Mouse (Mus musculus) ES-E14 (cell line): ENCODE results near the gene Zfand4. TPM values are rescaled to one million over a fixed set of nuclear protein-coding genes. Genes with fewer than 3 reads are reported as not detected.

Experiments used
- DNase-seq: peaks from one replicate; pipeline ENCODE4 v3.0.0-alpha.2; 2013; ENCODE audit warnings: low read depth, low spot score
- H3K27ac ChIP-seq: 2 replicates; pipeline ENCODE4 v1.5.1; 2012; ENCODE audit warnings: low read depth, mild to moderate bottlenecking, low read length, moderate library complexity, mixed read lengths; ENCODE audit not compliant: poor library complexity, insufficient read depth, severe bottlenecking
- H3K36me3 ChIP-seq: 2 replicates; pipeline ENCODE4 v1.6.1; 2012; ENCODE audit warnings: mild to moderate bottlenecking, low read length, moderate library complexity, mixed read lengths; ENCODE audit not compliant: control insufficient read depth, poor library complexity, insufficient read depth, severe bottlenecking
- H3K4me1 ChIP-seq, 2 experiments: fragments of 150-350 bp in 1 of 2; sonication (generic) in 1 of 2; 2 replicates each; pipeline ENCODE4 v1.6.1; 2012; ENCODE audit warnings: low read length in 2 of 2, mild to moderate bottlenecking in 1 of 2, mixed read lengths in 1 of 2; ENCODE audit not compliant: control insufficient read depth in 2 of 2, insufficient read depth in 2 of 2, poor library complexity in 1 of 2
- H3K4me3 ChIP-seq, 2 experiments: fragments of 150-350 bp in 1 of 2; sonication (generic) in 1 of 2; 2 replicates each; pipeline ENCODE4 v1.5.1; 2012; ENCODE audit warnings: low read length in 2 of 2, low read depth in 1 of 2, mild to moderate bottlenecking in 1 of 2, mixed read lengths in 1 of 2; ENCODE audit not compliant: insufficient read depth in 1 of 2, poor library complexity in 1 of 2, severe bottlenecking in 1 of 2
- H3K9ac ChIP-seq: 2 replicates; pipeline ENCODE4 v1.6.1; 2012; ENCODE audit warnings: low read depth, mild to moderate bottlenecking, low read length, mixed read lengths; ENCODE audit not compliant: poor library complexity, insufficient read depth, severe bottlenecking
- H3K9me3 ChIP-seq: fragments of 150-350 bp; sonication (generic); 2 replicates; pipeline ENCODE4 v1.6.1; 2012; ENCODE audit warnings: low read depth, mild to moderate bottlenecking, low read length; ENCODE audit not compliant: control insufficient read depth, insufficient read depth
- CHD2 ChIP-seq: IDR thresholded peaks from 2 replicates; pipeline ENCODE4 v1.6.1; 2014; ENCODE audit warnings: mild to moderate bottlenecking, low read depth, low read length, inconsistent platforms
- HCFC1 ChIP-seq: IDR thresholded peaks from 2 replicates; pipeline ENCODE4 v1.6.1; 2012; ENCODE audit warnings: low read length, inconsistent platforms, borderline replicate concordance; ENCODE audit not compliant: insufficient read depth
- MAFK ChIP-seq: IDR thresholded peaks from 2 replicates; pipeline ENCODE4 v1.6.1; 2014; ENCODE audit warnings: mild to moderate bottlenecking, low read depth, low read length, inconsistent platforms; ENCODE audit not compliant: insufficient read depth
- ZC3H11A ChIP-seq: IDR thresholded peaks from 2 replicates; pipeline ENCODE4 v1.6.1; 2012; ENCODE audit warnings: low read depth, mild to moderate bottlenecking, inconsistent platforms, low read length, borderline replicate concordance
- ZNF384 ChIP-seq: IDR thresholded peaks from 2 replicates; pipeline ENCODE4 v1.6.1; 2012; ENCODE audit warnings: low read depth, low read length, inconsistent platforms
- in situ Hi-C, 2 experiments: fragments of 600-800 bp; cut with MboI; formaldehyde crosslinking; loops; one replicate each; pipeline ENCODE4 v1.15.1; 2025; ENCODE audit warnings: low sequenced_read_pairs in 2 of 2, inconsistent platforms in 1 of 2; ENCODE audit not compliant: unreplicated experiment in 2 of 2
- total RNA-seq: library from RNA; depleted of rRNA; stranded (reverse); fragments of 300-350 nt; gene quantifications from 2 replicates; pipeline ENCODE4 v1.2.3, GENCODE M21; 2012

The Zfand4 gene
- total RNA-seq, 1 experiment, result 1.2 TPM

- no peaks in the 10 kb centered on the region for H3K36me3 ChIP-seq
- TF ChIP-seq CHD2 (no peak), HCFC1 (no peak), ZC3H11A (no peak), ZNF384 (no peak), MAFK (no peak)
- no peak for DNase-seq
- H3K4me1 ChIP-seq, result peaks cover 0 to 3% of the 10 kb centered on the region in 2 experiments; a peak in 1 of 4 replicates
- no peaks in the 10 kb centered on the region for H3K9me3 ChIP-seq
- H3K27ac ChIP-seq, result no peak overlapping the region
- in situ Hi-C loops, result loop anchor here (25.0 kb wide), 1 partner anchor 276 kb away; the partner anchor contains the start of genes Gm5580 (in 2 of the 2) and Olfr214 (in 2 of the 2)
- no peak overlapping the region for H3K9ac ChIP-seq
- H3K4me3 ChIP-seq, result no peak overlapping the region
Observed at GRCm38 (mm10) chr6:116286321-116286720, 22.3 kb downstream of the Zfand4 start.

DNA sequence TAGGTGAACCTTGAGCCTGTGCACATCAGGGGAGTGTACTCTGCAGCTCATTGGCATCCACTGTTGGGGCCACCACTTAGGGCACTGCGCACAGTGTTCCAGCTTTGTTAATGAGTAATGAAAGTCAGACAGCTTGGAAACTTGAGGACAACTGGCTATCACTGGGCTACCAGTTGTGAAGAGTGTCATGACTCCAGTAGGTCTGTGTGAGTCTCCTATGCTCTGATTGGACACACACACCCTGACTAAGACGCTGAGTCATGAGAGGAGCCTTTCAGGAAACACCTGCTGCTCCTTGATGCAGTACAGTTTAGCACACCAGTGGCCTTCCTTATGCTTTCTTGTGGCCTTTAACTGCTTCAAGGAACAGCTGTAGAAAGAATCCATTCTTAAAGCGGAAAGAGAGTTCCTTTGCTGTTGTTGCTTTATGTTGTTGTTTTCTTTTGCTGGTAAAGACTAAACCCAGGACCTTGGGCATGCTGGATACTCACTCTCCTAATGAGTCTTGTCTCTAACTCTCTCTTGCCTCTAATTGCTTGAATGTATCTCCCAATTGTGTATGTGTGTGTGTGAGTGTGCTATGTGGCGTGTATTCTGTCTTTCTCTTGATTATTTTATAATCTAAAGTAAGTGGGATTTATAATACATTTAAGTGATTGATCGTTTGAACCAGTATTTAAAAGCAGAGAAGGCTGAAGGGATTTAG lies 23.0 kb downstream of the Zfand4 start:
- TF ChIP-seq CHD2 (no peak), ZC3H11A (no peak), HCFC1 (no peak), ZNF384 (no peak), MAFK (no peak)
- Histone ChIP-seq H3K27ac (peak overlapping the region; percentile 24; the same call in 1 of the 2 replicates), H3K9ac (no peak overlapping the region), H3K4me3 (no peak overlapping the region), H3K4me1 (peaks cover 0 to 3% of the 10 kb centered on the region in 2 experiments; a peak in 1 of 4 replicates), H3K9me3 (no peaks in the 10 kb centered on the region), H3K36me3 (no peaks in the 10 kb centered on the region)
- no peak for DNase-seq
- in situ Hi-C loops, result loop anchor here (25.0 kb wide), 1 partner anchor 275 kb away; the partner anchor contains the start of genes Gm5580 (in 2 of the 2) and Olfr214 (in 2 of the 2)

GRCm38 (mm10) chr6:116311411-116311810 lies 47.4 kb downstream of the Zfand4 start:
- H3K4me3 ChIP-seq, result no peak overlapping the region
- DNase-seq, result no peak
- H3K9ac ChIP-seq, result no peak overlapping the region
- no peak overlapping the region for H3K27ac ChIP-seq
- H3K36me3 ChIP-seq, result no peaks in the 10 kb centered on the region
- no peaks in the 10 kb centered on the region for H3K9me3 ChIP-seq
- in situ Hi-C loops, result no loop called here
- TF ChIP-seq MAFK (no peak), HCFC1 (no peak), ZNF384 (no peak), CHD2 (no peak), ZC3H11A (no peak)
- no peaks in the 10 kb centered on the region for H3K4me1 ChIP-seq

DNA sequence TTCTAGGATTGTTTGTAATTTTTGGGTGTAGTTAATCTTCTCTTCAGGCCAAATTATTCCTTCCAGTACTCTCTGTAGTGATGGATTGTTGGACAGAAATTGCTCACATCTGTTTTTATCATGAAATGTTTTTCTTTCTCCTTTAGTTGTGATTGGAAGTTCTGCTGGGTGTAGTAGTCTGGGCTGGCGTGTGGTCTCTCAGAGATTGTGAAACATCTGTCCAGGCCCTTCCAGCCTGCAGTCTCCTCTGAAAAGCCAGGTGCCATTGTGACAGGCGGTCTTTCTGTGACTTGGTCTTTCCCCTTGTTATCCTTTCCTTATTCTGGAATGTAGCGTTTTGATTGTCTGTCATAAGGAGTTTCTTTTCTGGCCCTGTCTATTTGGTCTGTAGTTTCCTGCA lies 55.2 kb downstream of the Zfand4 start:
- TF ChIP-seq HCFC1, result no peak
- no peak for TF ChIP-seq ZC3H11A
- no peak for TF ChIP-seq ZNF384
- no peak for TF ChIP-seq MAFK
- TF ChIP-seq CHD2, result no peak
- Histone ChIP-seq H3K36me3 (no peaks in the 10 kb centered on the region), H3K9me3 (no peaks in the 10 kb centered on the region), H3K27ac (no peak overlapping the region), H3K4me1 (peaks cover 0 to 2% of the 10 kb centered on the region in 2 experiments; a peak in 1 of 4 replicates), H3K9ac (no peak overlapping the region), H3K4me3 (no peak overlapping the region)
- in situ Hi-C loops, result no loop called here
- DNase-seq, result no peak
